Mouse (Mus musculus): ENCODE measurements around the gene Cxcr2.

Gene Cxcr2

DNA sequence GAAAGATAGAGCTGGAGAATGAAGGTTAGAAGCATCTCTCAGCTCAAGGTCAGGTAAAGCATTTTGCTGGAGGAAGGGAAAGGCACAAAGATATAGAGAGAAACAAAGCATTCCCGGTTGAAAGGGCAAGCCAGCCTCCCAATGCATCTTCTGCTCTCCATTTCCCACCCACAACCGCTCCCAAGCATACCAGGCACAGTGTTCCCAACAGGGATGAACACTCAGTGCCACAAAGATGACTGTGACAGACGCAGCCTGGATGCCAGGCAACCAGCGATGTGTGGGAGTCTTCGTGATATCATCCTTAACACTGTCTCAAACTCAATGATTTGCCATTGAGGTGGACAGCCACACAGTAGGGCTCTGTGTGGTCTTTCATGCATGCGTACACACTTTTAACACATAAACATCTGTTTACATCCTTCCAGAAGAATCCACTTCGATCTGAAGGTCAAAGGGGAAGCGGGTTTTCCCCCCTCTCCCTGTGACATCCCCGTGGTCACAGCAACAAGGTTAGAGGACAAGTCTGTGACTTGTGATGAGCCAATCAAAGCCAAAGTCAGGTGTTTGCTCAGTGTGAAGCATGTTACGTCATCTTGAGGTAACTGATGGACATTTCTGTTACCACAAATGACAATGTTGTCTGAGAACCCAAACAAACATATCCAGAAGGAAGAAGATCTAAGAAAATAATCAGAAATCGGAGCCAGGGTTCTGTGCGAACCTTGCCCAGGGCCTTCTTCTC lies 44.1 kb downstream of the Cxcr2 start:
- no peak for DNase-seq (ENCODE audit: low spot score in 2 of 2)

- no peak for DNase-seq (ENCODE audit: low spot score in 2 of 2)
These were observed 45.3 kb downstream of the Cxcr2 start for GRCm38 (mm10) chr1:74199046-74199445.

DNA sequence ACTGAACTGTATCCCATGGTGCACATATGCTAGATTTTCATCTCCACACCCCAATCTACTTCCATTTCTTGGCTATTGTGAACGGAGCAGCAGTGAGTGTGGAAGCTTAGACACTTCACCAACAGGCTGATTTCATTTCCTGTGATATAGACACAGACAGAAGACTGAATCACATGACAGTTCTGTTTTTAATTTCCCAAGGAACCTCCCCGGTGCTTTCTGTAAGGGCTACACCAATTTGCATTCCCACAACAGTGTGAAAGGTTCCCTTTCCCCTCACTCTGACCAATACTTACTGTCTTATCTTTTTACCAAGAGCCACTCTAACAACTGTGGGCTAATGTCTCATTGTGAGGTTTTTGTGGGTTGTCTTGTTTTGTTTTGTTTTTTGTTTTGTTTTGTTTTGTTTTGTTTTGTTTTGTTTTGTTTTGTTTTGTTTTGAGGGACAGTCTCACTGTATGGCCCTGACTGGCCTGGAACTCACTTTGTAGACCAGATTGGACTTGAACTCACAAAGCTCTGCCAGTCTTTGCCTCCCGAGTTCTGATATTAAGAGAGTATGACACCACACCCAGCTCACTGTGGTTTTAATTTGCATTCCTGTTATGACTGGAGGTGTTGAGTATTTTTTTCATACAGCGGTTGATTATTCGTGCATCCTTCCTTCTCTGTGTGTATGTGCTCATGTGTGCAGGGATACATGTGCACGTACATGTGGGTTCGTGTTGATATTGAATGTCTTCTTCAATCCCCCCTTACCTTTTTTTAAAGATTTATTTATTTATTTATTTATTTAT lies 47.5 kb downstream of the Cxcr2 start:
- DNase-seq (ENCODE audit: low spot score in 2 of 2), result no peak

DNA sequence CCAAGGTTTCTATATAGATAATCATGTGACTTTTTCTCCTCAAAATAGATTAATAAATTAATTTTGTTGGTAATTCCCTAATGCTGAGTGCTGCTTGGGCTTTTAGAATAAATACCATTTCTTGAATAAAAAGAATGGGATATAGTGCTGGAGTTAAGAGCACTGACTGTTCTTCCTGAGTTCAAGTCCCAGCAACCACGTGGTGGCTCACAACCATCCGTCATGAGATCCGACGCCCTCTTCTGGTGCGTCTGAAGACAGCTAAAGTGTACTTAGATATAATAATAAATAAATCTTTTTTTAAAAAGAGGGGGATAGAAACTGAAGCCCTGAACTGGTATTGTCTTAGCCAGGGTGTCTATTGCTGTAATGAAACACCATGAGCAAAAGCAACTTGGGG lies 49.7 kb downstream of the Cxcr2 start:
- DNase-seq (ENCODE audit: low spot score in 2 of 2), result no peak

DNA sequence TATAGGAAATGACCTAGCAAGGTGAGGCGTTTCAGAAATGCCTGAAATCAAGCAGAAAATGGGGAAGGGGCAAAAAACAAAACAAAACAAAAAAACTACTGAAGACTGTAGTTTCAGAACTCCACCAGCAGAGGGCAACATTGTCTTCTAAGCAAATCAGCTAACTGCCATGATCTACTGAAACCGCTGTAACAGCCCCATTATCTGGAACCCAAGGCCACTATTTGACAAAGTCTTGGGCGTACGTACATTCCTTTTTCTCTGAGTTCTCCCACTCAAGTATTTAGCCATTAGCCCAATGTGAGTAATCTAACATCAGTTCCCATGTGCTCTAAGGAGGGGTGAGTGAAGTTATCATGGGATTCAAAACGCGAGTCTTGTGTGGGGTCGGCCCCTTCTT lies 52.1 kb downstream of the Cxcr2 start:
- DNase-seq (ENCODE audit: low spot score in 2 of 2), result peak; percentile 16 to 41

DNA sequence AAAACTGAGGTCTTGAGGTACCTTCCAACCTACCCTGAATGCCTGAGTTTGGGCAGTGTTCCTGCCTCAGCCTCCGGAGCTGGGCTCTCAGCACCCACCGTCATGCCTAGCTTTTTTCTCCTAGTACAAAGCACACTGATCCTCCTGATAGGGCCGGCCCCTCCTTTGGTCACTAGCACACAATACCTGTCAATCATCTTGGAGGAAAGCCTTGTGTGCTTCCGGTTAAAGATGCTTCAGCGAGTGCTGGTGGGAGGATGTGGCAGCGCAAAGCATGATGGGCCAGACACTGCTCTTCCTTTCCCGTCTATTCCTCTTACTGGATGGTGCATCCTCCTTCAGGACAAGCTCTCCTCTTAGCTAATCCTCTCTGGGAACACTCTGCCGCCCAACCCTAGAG lies 52.9 kb downstream of the Cxcr2 start:
- DNase-seq (ENCODE audit: low spot score in 2 of 2), result no peak

DNA sequence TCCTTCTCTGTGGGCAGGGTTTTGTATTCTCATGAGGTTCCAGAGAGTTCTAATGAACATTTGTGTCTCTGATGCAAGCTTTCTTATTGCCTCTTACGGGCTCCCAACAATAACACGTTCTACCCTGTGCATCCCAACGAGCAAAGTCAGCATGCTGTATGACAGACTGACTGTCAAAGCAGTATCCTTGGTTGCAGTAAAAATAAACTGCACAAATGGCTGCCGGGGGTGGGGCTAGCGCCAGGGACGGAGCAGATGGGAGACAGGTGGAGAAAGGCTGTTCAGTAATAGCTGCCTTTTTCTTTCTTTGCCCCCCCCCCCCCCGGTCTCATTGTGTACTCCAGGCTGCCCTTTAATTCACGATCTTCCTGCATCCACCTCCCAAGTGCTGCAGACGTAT lies 54.1 kb downstream of the Cxcr2 start:
- DNase-seq (ENCODE audit: low spot score in 2 of 2), result no peak

DNA sequence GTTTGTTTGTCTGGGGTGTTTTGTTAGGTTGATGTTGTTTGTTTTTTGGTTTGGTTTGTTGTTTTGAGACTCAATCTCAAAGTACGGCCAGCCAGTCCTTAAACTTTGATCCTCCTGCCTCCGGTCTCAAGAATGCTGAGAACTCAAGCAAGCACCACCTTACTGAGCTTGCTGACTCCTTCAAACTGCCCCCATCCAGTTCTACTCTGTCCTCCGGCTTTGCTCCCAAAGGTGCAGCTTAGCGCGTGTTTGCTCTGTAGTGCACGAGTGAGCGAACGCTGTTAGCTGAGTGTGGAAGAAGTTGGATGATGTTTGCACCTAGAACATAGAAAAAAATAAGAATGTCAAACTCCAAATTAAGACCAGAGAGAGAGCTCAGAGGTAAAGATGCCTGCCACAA lies 55.2 kb downstream of the Cxcr2 start:
- no peak for DNase-seq (ENCODE audit: low spot score in 2 of 2)
